Mouse (Mus musculus) thymus, adult 2 months (tissue): ENCODE measurements around the gene Fbn1.

Experiments
- CTCF ChIP-seq: fragments of 200-500 bp; IDR thresholded peaks from 2 replicates; pipeline ENCODE4 v1.5.1; 2012; ENCODE audit warnings: mild to moderate bottlenecking, control low read depth, low read length, moderate library complexity, borderline replicate concordance; ENCODE audit not compliant: control insufficient read depth, poor library complexity, insufficient read depth; ENCODE audit errors: extremely low read depth
- POLR2A ChIP-seq: fragments of 200-500 bp; IDR thresholded peaks from 2 replicates; pipeline ENCODE4 v1.6.1; 2012; ENCODE audit warnings: mild to moderate bottlenecking, low read length, control low read depth, moderate library complexity; ENCODE audit not compliant: control insufficient read depth, poor library complexity, insufficient read depth; ENCODE audit errors: extremely low read depth

- TF ChIP-seq CTCF (no peak), POLR2A (no peak)
These were observed 183.3 kb downstream of the Fbn1 start for GRCm38 (mm10) chr2:125324455-125324854.
